Mouse (Mus musculus) CH12F3 (cell line): ENCODE results near the gene Rora.

ENCODE experiments used
- in situ Hi-C: fragments of 300-500 bp; cut with MboI; formaldehyde crosslinking; loops from 2 replicates; pipeline ENCODE4 v1.14.3; 2020; ENCODE audit warnings: low sequenced_read_pairs

The Rora gene

DNA sequence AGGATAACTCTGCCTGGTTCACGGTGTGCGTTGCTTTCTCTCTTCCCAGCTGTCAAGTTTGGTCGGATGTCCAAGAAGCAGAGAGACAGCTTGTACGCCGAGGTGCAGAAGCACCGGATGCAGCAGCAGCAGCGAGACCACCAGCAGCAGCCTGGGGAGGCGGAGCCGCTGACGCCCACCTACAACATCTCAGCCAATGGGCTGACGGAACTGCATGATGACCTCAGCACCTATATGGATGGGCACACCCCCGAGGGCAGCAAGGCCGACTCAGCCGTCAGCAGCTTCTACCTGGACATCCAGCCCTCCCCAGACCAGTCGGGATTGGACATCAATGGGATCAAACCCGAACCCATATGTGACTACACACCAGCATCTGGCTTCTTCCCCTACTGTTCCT lies 710.5 kb downstream of the Rora start:
- in situ Hi-C loops: loop anchor here (10.0 to 25.0 kb wide), 2 partner anchors 121 to 1352 kb away; no protein-coding TSS in a partner anchor

DNA sequence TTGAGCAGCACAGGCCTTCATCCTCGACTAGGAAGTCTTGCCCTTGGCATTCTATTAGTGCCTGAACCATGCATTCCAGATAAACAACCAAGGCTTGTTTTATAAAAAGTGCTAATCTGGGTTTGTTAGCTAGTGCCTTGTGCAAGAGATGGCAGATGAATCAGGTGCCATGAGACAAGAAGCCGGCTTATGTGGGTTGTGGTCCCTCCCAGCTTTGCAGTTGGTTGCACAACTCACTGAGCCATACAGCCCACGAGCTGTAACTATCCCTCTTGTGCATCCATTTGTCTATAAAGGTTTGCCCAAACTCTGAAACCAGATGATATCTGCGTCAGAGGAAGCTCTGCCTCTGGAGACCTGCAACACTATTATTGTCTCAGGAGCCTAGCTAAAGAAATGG lies 713.5 kb downstream of the Rora start:
- in situ Hi-C loops: loop anchor here (10.0 to 25.0 kb wide), 2 partner anchors 118 to 1355 kb away; no protein-coding TSS in a partner anchor

DNA sequence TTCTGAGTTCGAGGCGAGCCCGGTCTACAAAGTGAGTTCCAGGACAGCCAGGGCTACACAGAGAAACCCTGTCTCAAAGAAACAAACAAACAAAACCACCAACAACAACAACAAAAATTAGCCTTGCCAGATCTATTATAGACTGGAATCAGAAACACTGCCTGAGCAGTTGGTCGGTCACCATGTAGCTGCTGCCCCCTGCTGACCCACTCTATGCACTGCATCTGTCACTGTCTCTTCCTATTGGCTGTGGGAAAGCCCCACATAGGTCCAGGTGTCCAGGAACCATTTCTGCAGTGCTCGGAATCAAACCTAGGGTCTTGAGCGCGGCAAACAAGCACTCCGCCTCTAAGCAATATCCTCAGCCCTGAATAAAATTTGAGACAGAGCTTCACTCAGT lies 714.5 kb downstream of the Rora start:
- in situ Hi-C loops: loop anchor here (10.0 to 25.0 kb wide), 2 partner anchors 117 to 1356 kb away; no protein-coding TSS in a partner anchor

DNA sequence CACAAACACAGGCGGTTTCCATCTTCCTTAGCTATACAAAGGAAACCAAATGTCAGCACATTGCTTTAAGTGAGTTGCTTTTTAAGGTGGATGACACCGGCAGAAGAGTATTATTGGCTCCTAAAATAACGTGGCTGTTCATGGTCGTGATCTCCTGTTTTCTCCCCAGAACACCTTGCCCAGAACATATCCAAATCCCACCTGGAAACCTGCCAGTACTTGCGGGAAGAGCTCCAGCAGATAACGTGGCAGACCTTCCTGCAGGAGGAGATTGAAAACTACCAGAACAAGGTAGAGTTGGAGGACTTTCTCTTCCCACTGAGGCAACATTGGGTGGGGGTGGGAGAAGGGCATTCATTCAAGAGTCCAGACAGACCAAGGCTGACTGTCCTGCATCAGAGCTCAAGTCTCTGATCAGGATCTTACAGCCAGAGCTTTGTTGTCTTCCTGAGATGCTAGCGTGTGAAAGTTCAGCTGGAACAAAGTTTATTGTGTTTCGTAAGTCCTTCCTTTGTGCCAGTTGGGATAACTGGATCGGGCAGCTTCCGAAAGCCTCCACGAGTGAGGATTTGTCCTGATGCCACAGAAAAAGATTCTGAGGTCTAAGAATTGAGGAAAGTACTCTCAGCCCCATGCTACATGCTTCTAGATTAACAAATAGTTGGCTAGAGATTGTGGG lies 717.6 kb downstream of the Rora start:
- in situ Hi-C loops: loop anchor here (25.0 kb wide), 1 partner anchor 1359 kb away; no protein-coding TSS in a partner anchor

DNA sequence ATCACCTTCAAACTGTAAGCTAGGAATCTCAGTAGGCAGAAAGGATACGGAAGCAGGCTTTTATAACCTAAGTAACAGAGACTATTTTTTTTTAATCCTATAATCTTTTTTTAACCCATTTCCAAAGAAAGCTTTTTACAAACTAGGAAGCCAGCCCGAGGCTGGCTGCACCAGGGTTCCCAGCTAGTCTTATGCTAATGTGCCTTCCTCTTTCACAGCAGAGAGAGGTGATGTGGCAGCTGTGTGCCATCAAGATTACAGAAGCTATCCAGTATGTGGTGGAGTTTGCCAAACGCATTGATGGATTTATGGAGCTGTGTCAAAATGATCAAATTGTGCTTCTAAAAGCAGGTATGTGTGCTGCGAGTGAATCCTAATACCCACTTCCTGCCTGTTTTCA lies 719.3 kb downstream of the Rora start:
- in situ Hi-C loops: loop anchor here (25.0 kb wide), 1 partner anchor 1361 kb away; no protein-coding TSS in a partner anchor

DNA sequence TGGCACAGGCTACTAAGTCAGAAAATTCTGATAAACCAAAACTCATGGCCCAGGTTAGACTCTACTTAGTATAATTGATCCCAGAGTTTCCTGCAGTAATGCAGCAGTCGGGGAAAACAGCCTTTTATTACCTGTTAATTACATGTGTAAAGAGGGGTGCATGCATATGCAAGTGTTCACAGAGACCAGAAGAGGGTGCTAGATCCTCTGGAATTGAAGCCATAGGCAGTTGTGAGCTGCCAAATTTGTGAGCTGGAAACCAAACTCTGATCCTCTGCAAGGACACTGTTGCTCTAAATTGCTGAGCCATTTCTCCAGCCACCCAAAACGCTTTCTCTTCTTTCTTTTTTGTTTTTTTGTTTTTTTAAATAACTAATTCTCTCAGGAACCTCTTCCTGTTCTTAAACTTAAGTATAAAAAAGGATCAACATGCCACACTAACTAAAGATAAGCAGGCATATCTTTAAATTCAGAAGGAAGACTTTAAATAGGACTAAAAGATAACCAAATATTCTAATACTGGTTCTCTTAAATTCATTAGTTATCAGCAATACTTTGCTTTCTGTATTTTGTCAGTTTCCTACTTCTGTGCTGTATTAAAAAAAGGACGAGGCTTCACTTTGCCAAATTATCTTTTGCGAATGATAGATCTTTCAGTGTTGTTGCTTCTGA lies 723.5 kb downstream of the Rora start:
- in situ Hi-C loops: no loop called here

DNA sequence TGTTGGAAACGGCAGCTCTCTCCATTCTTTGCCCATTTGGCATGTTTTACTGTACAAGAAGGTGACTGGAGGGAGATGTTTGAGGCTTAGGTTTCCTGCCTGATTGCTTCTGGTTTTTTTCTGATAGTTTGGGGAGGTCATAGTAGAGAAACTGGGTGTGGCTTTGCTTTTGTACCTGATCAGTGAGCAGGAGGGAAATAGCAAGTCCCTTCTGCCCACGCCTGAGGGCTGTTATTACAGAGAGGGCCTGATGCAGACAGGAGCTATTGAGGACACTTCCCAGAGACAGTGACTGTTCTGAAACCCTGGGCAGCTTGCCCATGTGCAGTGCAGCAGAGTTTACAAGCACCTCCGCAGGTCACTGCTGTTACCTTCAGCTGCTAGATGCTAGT lies 724.1 kb downstream of the Rora start:
- in situ Hi-C loops: no loop called here

DNA sequence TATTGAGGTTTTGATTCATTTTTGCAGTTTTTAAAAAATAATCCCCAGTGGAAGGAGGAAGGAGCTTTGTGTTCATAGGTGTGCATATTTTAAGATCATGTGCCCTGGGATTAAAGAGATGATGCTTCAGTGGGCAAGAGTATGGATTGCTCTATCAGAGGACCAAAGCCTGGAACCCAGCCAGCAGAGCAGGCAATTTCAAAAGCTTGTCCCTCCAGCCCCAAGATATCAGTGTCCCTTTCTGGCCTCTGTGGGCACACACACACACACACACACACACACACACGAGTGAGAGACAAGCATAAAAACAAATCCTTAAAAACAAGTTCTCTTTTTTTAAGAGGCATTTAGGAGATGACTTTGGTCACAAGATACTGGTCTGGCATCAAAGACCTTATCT lies 727.0 kb downstream of the Rora start:
- in situ Hi-C loops: no loop called here

DNA sequence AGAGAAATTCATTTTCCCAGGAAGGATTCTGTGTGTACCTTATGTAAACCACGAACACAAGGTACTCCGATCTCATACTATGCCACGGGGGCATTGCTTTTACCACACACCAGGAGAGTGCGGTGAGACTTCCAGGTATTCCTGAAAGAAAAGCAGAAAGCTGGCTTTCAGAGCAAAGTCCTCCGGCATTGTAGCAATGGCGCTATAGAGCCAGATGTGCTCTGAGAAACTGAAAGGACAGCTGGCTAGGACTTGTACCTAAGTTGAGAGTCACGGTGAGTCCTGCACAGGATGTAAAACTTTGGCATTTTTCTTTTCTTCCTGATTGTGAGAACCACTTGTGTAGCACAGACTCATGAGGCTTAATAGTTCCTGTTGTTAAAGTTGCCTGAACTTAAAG lies 728.2 kb downstream of the Rora start:
- in situ Hi-C loops: no loop called here

DNA sequence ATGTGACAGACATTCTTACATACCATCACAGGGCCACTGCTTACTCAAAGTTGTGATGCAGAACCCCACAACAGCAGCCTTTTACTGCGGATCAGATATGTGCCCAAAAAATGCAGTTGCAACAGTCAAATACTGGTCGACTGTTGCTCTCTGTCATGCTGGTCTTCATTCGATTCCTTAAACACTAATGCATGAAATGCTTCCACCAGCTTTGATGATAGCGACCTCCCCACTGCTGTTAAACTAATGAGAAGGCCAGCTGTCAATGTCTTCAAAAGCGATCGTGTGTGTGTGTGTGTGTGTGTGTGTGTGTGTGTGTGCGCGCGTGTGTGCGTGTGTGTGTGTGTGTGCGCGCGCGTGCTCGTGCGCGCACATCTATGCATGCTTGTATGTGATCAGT lies 730.9 kb downstream of the Rora start:
- in situ Hi-C loops: no loop called here

DNA sequence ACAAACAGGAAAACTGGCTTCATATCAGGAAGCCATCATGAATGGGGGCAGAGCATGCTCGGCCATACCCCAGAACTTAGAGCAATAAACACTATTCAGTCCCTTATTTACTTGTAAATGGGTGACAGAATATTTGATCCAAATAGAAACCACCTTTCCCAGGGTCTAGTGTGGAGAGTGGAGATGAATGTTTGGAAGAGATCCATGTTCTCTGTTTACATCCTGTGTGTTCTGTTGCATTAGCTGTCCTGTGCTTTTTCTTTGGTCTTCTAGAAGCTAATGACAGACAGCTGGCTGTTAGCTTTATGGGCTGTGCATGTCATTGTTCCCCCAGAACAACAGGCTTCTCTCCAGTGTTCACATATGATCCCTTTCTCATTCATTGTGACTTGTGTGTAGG lies 731.3 kb downstream of the Rora start:
- in situ Hi-C loops: no loop called here

DNA sequence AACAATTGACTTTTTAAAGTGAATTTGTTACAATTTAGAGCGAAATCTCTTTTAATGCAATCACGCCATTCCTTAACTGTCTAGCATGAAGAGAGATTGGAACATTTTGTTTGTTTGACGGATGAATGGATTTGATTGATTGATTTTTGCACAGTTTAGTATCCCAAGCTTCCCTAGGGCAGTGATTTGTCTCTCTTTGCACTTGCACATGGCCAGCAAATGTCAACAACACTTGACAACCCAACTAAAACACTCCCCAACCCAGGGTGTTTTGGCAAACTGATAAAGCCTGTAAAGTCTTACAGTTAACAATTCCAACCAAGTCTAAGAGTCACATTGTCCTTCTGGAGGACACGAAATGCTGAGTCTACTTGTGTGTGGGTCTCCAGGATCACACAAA lies 733.7 kb downstream of the Rora start:
- in situ Hi-C loops: no loop called here

DNA sequence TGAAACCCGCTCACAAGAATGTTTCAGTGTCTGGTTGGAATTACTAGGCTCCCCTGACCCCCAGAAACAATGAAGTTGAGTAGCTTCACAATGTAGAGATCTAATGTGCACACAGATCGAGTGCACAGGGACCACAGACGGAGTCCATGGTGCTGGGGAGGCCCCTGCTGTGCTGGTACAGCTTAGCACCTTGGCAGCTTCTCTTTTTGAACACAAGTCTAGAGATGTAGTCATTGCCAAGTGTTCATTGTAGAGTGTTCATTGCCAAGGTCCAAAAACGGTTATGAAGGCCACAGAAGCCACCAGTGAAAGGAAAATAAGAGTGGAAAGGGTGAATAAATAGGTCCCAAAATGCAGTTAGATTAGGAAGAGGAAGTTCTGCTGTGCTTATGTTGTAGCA lies 737.0 kb downstream of the Rora start:
- in situ Hi-C loops: no loop called here

DNA sequence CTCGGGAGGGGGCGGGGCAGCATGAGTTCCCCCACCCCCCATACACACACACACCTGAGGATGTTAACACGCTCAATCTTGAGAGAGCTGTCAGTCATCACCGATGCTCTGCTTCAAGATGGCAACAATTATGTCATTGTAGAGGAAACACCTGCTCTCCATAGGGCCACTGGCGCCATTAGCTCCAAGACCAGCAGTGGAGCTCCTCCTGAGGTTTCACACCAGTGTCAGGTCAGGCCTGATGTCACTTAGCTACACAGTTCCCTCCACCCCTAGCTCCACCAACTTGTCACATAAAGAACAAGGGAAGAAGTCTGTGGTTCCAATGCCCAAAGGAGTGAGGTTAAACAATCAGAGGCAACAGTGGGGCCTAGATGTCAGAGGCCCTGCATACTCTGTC lies 740.6 kb downstream of the Rora start:
- in situ Hi-C loops: no loop called here

DNA sequence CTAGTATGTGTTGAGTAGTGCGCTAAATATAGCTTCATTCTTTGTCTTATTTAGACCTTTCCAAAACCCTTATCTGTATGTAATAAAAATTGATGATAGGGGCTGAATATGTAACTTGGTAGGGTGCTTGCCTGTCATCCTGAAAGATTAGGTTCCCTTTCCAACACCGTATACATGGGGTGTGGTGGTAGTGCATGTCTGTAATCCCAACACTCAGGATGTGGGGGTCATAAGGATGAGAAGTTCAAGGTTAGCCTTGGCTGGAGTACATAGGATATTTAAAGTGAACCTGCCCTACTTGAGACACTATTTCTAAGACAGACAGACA lies 743.8 kb downstream of the Rora start:
- in situ Hi-C loops: no loop called here

DNA sequence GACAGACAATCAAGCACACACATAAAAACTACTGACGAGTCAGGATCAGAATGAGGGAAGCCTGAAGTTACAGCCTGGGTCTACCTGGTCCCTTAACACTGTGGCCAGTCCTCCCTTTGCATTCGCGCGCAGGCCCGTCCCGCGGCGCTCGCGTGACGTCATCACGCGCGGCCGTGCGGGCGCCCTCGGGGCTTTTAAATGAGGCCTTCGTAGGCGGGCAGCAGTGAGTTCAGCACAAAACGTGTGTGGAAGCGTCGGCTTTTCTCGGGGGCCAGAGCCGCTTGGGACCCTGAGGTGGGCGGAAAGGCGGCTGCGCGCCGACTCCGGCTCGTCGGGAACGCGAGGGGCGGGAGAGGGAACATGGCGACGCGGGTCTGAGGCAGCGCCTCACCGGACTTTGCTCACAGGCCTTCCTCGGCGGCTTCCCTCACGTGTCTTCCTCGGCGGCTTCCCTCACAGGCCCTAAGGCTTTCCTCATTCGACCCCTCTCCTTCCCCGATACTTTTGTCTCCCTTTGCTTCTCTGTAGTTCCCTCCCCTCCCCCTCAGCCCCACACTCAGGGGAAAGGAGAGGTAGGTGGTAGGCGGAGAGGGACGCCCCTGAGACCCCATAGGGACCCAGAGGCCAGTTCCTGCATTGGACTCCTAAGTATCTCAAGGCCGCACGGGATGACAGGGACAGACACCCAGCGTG lies 744.3 kb downstream of the Rora start, which contains the start of gene Ice2:
TSS of gene Ice2 (plus strand) at position 147 of the 693 bp plus-strand sequence.
- in situ Hi-C loops: no loop called here

DNA sequence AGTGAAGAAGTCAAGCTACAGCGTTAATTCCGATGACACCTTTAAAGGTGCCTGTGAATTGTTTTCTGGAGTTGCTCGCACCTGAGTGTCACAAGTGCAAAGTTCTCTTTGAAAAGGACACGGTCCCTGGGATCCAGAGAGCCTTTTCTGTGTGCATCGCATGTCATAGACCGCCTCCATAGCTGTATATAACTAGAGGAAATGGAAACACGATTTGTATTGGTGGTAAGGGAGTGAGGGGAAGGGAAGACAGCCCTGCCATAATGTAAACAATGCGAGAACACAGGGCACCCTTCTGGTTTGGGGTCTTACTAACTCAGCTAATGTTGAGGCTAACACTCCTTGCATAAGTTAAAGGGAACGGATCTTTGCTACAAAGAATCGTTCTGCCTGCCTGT lies 744.9 kb downstream of the Rora start:
- in situ Hi-C loops: no loop called here

DNA sequence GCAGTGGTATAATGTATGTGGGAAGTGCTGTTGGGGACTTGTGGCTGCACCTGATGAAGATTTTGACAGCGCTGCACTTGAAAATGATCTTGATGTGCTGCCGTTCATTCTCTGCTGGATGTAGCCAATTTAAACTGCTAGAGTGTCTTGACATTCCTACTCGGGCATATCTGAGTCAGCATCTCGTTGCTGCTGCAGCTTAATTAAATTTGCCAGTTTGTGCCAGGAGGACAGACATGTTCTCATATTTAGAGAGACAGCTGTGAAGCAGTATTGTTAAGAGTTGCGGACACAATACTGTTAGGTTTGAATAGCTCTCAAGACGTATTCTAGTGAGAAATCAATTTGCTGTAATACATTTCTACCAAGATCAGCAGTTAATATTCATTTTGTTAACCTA lies 751.1 kb downstream of the Rora start:
- in situ Hi-C loops: no loop called here

DNA sequence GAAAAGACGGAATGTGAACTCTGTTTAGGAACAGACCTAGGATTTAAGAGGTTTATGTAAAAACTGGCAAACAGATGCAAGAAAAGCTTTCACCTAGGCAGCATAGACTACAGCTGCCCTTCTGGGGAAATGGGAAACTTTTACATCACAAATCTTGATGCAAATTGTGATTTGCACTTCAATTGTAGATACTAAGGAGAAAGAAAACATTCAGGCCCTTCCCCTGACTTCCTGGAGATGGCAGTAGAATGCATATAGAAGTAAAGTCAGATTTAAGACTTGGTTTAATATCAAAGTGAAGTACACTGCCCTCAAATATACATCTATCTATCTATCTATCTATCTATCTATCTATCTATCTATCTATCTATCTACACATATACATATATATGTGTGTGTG lies 765.9 kb downstream of the Rora start:
- in situ Hi-C loops: no loop called here

DNA sequence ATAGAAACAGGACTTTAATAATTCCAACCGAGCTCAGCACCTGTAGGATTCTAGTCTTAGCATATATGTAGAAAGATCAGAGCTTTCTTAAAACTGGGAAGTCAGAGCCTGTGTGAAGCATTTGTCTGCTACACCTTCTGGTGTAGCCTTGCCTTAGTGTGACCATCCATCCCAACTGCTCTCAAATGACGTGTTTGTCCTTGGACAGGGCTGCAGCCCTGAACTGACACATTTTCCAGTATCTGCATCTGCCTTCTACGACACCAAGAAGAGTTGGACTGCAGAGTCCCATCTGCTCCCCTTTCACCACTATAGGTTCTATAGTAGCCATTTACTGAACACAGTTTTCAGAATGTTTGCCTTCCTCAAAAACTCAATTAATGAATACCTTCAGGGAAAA lies 776.9 kb downstream of the Rora start:
- in situ Hi-C loops: no loop called here

DNA sequence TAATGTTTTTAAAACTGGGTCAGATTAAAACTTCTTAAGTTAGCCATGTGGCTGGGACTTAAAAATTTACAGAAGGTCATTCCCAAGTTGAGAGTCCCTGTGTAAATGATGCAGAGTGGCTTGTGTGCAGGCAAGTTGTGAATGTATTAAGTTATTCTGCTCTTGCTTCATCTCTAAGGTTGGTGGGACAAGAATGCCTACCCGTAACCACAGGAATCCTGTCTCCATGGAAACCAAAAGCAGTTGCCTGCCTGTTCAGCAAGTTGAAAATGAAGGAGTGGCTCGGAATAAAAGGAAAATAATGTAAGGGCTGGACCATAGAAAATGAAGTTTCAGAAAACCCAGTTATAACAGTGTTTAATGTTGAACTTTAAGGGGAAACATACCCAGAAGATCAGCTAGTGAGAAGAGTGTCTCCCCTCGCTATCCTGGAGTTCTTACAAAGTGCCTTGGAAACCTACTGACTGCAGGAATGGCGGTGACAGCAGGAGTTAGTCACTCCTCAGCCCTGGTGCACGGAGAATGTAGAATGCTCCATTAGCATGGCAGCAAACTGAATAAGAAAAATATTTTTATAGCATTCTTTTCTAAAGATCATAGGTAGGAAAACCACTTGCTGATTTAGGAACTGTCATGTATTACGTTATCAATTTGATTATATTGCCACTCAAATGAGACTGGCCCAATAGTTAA lies 778.4 kb downstream of the Rora start:
- in situ Hi-C loops: no loop called here
